Mouse (Mus musculus): ENCODE results near the gene Gimap8.

DNA sequence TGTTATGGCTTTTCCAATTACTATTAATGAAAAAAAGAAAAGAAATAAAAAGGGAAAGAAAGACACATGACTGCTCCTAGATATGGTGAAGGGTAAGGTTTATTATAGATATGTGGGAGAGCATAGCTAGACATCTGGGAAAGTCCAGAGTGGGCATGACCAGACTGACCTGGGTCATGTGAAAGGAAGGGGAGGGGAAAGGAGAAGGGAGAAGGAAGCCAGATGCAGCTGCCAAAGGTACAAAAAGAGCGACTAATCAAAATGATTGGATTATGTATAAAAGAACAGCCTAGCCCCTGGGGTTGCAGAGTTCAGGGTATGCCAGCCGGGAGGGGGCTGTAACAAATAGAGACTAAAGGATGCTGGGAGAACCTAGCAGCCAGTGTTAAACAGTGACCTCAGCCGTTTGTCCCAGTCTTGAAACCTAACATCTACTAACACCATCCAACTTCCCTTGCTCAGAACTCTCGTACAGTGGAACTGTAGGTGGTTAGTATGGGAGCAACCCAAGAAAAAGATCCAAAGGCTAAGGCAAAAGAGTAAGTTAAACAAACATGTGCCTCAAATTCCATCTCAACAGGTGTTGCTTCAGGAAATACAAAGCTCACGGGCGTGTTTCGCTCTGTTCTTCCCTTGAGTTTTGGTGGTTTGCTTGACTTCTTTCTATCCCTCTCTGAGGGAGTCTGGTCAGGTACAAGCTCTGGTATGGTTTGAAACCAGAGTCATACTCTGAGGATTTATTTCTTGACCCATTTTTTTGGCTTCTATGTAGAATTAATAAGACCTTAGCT is 51.2 kb downstream of the Gimap8 start:
- no peak for TF ChIP-seq EP300 (IDR thresholded peaks at IDR 0.05)
- TF ChIP-seq CTCF (IDR thresholded peaks at IDR 0.05) = no peak

Data from lung, postnatal 0 days (tissue).